Mouse (Mus musculus) cerebellum, adult 18-20 months (tissue): ENCODE measurements around the gene Plaur.
A peak's percentile ranks its signal among the peaks of the same experiment; 100 is the strongest.
"Not testable (repeated sequence)": the region's sequence is repeated elsewhere in the genome, so short reads cannot be mapped to it uniquely, and the experiment has no call there.

Experiments
- DNase-seq, 2 experiments: peaks; one replicate each; pipeline ENCODE4 v3.0.0; 2021

Plaur gene

DNA sequence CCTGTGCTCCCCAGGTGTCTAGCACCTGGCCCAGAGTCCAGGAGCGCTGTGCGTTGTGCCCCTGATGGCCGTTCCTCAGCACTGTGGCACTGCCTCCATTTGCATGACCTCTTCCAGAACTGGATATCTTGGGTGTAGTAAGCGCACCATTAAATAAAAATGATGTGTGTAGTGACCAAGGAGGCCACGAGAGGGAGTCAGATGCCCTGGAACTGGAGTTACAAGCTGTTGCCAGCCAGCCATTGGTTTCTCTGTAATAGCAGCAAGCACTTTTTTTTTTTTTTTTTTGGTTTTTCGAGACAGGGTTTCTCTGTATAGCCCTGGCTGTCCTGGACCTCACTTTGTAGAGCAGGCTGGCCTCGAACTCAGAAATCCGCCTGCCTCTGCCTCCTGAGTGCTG is 54.0 kb downstream of the Plaur start:
- peak; percentile 59 to 63 for DNase-seq

- DNase-seq, result no peak
Measured at GRCm38 (mm10) chr7:24517077-24517476, 54.8 kb downstream of the Plaur start.

DNA sequence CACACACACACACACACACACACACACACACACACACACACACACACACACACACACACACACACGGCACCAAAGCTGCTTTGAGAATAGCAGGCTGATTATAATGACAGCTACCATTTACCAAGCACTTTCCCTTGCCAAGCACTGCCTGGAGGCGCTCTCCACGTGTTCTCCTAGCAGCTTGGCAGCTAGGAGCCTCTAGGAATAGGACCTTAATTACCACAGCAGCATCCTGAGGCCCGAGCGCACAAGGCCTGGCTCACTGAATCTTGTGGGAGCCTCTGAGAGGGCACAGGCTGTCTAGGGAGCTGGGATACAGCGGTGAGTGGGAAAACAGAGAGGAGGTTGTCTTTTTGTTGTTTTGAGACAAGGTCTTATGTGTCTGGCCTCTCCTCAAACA is 55.4 kb downstream of the Plaur start:
- no peak for DNase-seq

DNA sequence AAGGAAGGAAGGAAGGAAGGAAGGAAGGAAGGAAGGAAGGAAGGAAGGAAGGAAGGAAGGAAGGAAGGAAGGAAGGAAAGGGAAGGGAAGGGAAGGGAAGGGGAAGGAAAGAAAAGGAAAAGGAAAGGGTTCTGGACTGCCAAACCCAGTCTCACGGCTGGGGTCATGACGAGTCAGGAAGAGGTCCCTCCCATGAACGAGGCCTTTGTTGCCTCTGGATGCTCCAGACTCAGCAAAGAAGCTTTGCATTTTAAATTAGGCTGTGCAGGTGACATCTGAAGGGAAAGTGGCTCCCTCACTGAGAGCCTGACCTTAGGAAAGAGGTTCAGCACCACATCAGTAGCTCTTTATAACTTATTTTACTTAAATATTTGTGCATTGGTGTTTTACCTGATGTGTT is 56.8 kb downstream of the Plaur start:
- no peak for DNase-seq

GRCm38 (mm10) chr7:24520054-24520453 is 57.8 kb downstream of the Plaur start:
- not testable (repeated sequence) for DNase-seq

- no peak for DNase-seq
Measured at GRCm38 (mm10) chr7:24522805-24523204, 60.5 kb downstream of the Plaur start.

GRCm38 (mm10) chr7:24523723-24524122 is 61.4 kb downstream of the Plaur start:
- DNase-seq, result no peak

DNA sequence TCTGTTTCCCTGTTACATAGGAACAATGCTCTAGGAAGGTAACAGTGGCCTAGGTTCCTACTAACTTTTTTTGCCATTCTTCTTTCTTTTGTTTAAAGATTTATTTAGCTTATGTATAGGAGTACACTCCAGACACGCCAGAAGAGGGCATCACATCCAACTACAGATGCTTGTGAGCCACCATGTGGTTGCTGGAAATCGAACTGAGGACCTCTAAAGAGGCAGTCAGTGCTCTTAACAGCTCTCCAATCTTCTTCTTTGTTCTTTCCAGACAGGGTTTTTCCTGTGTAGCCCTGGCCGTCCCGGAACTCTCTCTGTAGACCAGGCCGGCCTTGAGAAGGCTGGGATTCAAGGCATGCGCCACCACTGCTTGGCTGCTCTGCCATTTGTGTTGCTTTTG is 62.7 kb downstream of the Plaur start:
- DNase-seq, result no peak
